Mouse (Mus musculus) neural tube, embryonic 12.5 days (tissue): ENCODE results near the gene Espn. TPM values are rescaled to one million over a fixed set of nuclear protein-coding genes. Genes with fewer than 3 reads are reported as not detected.

Experiments
- ATAC-seq: fragments of 200-750 bp; cut with Nextera tagmentation; 2 replicates; pipeline ENCODE4 v1.8.0; 2017; ENCODE audit warnings: low read depth, mild to moderate bottlenecking, moderate TSS enrichment, moderate library complexity; ENCODE audit not compliant: low FRiP score
- H3K27ac ChIP-seq: fragments of 300-500 bp; sonication (generic); 2 replicates; pipeline ENCODE4 v1.5.1; 2016
- H3K27me3 ChIP-seq: fragments of 300-500 bp; sonication (generic); replicated peaks from 2 replicates; pipeline ENCODE4 v1.6.1; 2016; ENCODE audit warnings: mild to moderate bottlenecking
- H3K36me3 ChIP-seq: fragments of 300-500 bp; sonication (generic); 2 replicates; pipeline ENCODE4 v1.6.1; 2016; ENCODE audit warnings: mild to moderate bottlenecking
- H3K4me1 ChIP-seq: fragments of 300-500 bp; sonication (generic); 2 replicates; pipeline ENCODE4 v1.6.1; 2016
- H3K4me2 ChIP-seq: fragments of 300-500 bp; sonication (generic); replicated peaks from 2 replicates; pipeline ENCODE4 v1.6.1; 2016; ENCODE audit warnings: mild to moderate bottlenecking
- H3K4me3 ChIP-seq: fragments of 300-500 bp; sonication (generic); 2 replicates; pipeline ENCODE4 v1.5.1; 2016
- H3K9ac ChIP-seq: fragments of 300-500 bp; sonication (generic); 2 replicates; pipeline ENCODE4 v1.6.1; 2016; ENCODE audit warnings: mild to moderate bottlenecking
- H3K9me3 ChIP-seq: fragments of 300-500 bp; sonication (generic); 2 replicates; pipeline ENCODE4 v1.6.1; 2016; ENCODE audit warnings: mild to moderate bottlenecking
- WGBS: fragments of 180-500 bp; shearing (Covaris S2); methylation state at CpG from one replicate; pipeline ENCODE4 v1.1.7; 2016; 5-methylcytosine and 5-hydroxymethylcytosine counted together
- polyA plus RNA-seq: library from polyadenylated mRNA; unstranded; fragments of >200 nt; fragmentation: Nextera tagmentation; extraction: Ambion mirVana; gene quantifications from 2 replicates; pipeline ENCODE4 v1.2.1, GENCODE M21; 2016

Espn gene
- polyA plus RNA-seq, 1 experiment from 2014 or later = 0.32 TPM

- Histone ChIP-seq H3K4me2 (no peak overlapping the region), H3K27ac (no peak overlapping the region), H3K27me3 (peaks cover 30% of the 10 kb centered on the region), H3K36me3 (no peaks in the 10 kb centered on the region), H3K9me3 (no peaks in the 10 kb centered on the region), H3K4me1 (peaks cover 9% of the 10 kb centered on the region), H3K4me3 (no peak overlapping the region), H3K9ac (no peak overlapping the region)
- 32% methylated on average over 6 of the region's 6 CpGs for WGBS
- ATAC-seq = no peak
Measured at GRCm38 (mm10) chr4:152140441-152140840, 11.7 kb downstream of the Espn start.

- no peak overlapping the region for H3K27ac ChIP-seq
- ATAC-seq = peak; percentile 81
- peak overlapping the region; percentile 35 for H3K4me3 ChIP-seq
- peak overlapping the region; percentile 65 for H3K4me2 ChIP-seq
- H3K27me3 ChIP-seq = peaks cover 39% of the 10 kb centered on the region
- H3K36me3 ChIP-seq = no peaks in the 10 kb centered on the region
- 2% methylated on average over 51 of the region's 51 CpGs for WGBS
- H3K4me1 ChIP-seq = peaks cover 9% of the 10 kb centered on the region
- 0 out of 2 replicates have a peak overlapping the region, but pooled peaks have one; percentile 6 for H3K9ac ChIP-seq
- no peaks in the 10 kb centered on the region for H3K9me3 ChIP-seq
Measured at GRCm38 (mm10) chr4:152138497-152139260, 13.5 kb downstream of the Espn start.

- WGBS = 93% methylated on average over 2 of the region's 2 CpGs
- Histone ChIP-seq H3K9ac (no peak overlapping the region), H3K27me3 (peaks cover 57% of the 10 kb centered on the region), H3K4me2 (no peak overlapping the region), H3K4me3 (no peak overlapping the region), H3K27ac (no peak overlapping the region), H3K4me1 (peaks cover 13% of the 10 kb centered on the region), H3K36me3 (no peaks in the 10 kb centered on the region), H3K9me3 (no peaks in the 10 kb centered on the region)
- no peak for ATAC-seq
Measured at GRCm38 (mm10) chr4:152136876-152137250, 15.3 kb downstream of the Espn start.

DNA sequence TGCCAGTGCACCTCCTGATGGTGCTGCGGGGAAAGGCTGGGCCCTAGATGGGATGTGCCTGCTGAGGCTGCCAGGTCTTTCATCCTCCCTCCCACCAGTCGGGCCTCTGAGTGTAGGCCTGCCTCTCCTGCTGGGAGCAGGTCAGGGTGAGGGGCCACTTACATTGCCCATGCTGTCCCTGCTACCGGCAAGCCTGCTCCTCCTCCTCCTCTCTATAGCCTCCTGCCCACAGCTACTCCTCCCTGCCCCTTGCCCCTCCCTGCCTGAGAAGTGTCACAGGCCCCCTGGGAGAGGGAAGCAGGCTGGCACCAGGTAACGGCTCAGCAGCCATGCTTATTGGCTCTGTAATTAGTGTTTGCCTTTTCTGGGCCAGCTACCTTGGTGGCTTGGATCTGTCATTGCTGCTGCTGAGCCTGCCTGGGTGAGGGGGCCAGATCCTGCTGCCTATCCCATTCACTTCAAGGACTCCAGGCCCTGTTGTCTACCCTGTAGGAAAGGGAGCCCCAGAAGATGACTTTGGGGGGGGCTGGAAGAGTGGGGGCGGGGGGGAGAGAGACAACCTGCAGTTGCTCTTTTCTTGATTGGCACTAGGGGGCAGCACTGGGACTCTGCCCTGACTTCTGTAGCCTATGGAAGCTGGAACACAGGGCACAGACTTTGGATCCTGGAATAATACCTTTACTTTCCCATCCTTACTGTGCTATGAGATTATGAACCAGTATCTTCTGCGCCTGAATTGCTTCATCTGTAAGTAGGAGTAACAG lies 15.9 kb downstream of the Espn start:
- no peak for ATAC-seq
- Histone ChIP-seq H3K9me3 (no peaks in the 10 kb centered on the region), H3K27me3 (peaks cover 59% of the 10 kb centered on the region), H3K36me3 (no peaks in the 10 kb centered on the region), H3K4me3 (no peak overlapping the region), H3K4me2 (no peak overlapping the region), H3K27ac (no peak overlapping the region), H3K4me1 (peaks cover 19% of the 10 kb centered on the region), H3K9ac (no peak overlapping the region)
- WGBS = 25% methylated on average over 6 of the region's 6 CpGs

- Histone ChIP-seq H3K9me3 (no peaks in the 10 kb centered on the region), H3K9ac (no peak overlapping the region), H3K4me3 (no peak overlapping the region), H3K36me3 (no peaks in the 10 kb centered on the region), H3K27me3 (peaks cover 68% of the 10 kb centered on the region), H3K4me1 (peaks cover 28% of the 10 kb centered on the region), H3K4me2 (no peak overlapping the region), H3K27ac (no peak overlapping the region)
- no peak for ATAC-seq
- WGBS = 83% methylated on average over 12 of the region's 12 CpGs
Measured at GRCm38 (mm10) chr4:152135363-152135762, 16.8 kb downstream of the Espn start.

DNA sequence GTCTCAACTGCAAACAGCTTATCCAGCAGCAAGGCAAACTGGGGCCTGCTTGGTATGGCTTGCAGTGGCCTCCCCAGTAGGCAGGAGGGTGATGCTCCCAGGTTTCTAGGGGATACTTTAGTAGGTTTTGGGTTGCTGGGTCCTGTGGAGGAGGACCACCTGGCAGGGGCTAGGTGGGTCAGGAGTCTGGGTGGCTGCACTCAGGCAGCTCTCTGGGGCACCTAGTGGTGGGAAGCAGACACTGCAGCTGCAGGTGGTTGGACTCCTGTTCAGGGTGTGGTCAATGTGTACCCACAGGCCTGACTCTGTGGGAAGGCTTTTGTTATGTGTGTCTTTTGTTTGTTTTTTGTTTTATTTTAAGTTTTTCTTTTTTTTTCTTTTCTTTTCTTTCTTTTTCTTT lies 17.7 kb downstream of the Espn start:
- ATAC-seq = no peak
- Histone ChIP-seq H3K9ac (no peak overlapping the region), H3K4me1 (peaks cover 29% of the 10 kb centered on the region), H3K27me3 (peaks cover 77% of the 10 kb centered on the region), H3K36me3 (no peaks in the 10 kb centered on the region), H3K9me3 (no peaks in the 10 kb centered on the region), H3K4me3 (no peak overlapping the region), H3K27ac (no peak overlapping the region), H3K4me2 (no peak overlapping the region)

DNA sequence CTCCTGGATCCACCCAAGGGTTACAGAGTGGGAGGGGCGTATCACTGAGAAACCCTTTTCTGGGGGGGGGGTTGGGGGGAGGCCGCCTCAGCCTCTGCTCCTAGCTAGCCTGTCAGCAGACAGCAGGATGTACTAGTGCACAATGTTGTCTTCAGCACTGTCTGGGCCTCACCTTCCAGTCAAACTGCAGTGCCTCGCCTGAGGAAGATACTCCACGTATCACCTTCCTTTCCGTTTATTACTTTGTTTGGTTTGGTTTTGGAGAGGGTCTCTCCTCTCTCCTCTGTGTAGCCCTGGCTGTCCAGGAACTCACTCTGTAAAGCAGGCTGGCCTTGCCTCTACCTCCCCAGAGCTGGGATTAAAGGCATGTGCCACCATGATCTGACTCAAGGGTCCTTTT lies 19.0 kb downstream of the Espn start:
- Histone ChIP-seq H3K4me2 (no peak overlapping the region), H3K9me3 (no peaks in the 10 kb centered on the region), H3K9ac (no peak overlapping the region), H3K36me3 (no peaks in the 10 kb centered on the region), H3K27ac (no peak overlapping the region), H3K4me3 (no peak overlapping the region), H3K27me3 (peaks cover 82% of the 10 kb centered on the region), H3K4me1 (peaks cover 20% of the 10 kb centered on the region)
- WGBS = 44% methylated on average over 5 of the region's 5 CpGs
- ATAC-seq = no peak

GRCm38 (mm10) chr4:152132772-152133169 lies 19.4 kb downstream of the Espn start:
- Histone ChIP-seq H3K4me1 (peaks cover 20% of the 10 kb centered on the region), H3K9ac (no peak overlapping the region), H3K27me3 (peaks cover 83% of the 10 kb centered on the region), H3K4me3 (no peak overlapping the region), H3K27ac (no peak overlapping the region), H3K9me3 (no peaks in the 10 kb centered on the region), H3K36me3 (no peaks in the 10 kb centered on the region), H3K4me2 (no peak overlapping the region)
- 20% methylated on average over 10 of the region's 10 CpGs for WGBS
- no peak for ATAC-seq

DNA sequence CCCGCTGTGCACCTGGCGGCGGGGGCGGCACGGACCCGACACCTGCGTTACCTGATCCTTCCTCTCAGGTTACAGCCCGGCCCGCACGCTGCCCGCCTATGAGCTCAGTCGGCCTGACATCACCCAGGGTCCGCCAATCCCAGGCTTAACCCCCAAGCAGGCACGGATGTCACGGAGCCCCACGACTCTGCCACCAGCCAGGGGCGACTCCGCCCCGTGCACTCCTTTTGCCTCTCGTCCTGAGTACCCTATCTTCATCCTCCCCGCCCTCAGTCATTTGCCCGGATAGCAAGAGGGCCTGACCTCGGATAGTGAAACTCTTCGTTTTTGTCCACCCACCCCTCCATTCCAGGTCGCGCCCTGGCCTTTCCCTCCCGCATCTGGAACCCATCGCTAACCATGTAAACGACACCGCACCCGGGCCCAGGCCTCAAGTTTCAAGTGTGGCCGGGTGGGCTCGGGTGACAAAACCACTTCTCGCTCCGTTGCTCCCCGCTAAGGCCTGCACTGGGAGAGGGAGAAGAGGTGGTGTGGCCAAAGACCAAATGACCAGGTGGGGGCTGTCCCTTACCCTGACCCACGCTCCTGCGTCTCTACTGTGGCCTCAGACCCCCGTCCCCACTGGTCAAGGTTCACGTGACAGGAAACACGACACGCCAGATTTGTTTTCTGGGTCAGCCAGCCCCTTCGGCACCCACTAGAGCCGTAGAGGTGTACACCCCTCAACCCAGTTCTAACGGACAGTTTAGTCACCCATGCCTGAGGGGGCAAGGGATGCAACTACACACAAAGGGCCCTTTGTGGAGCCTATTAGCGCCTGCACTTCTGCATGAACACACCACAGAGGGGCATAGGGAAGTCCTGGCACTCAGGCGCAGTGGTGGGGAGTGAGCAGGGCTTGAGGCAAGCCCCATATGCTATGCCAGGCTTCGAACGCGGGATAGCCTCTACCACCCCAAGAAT lies 20.1 kb downstream of the Espn start:
- H3K36me3 ChIP-seq = no peaks in the 10 kb centered on the region
- 3% methylated on average over 50 of the region's 50 CpGs for WGBS
- H3K9ac ChIP-seq = 0 out of 2 replicates have a peak overlapping the region, but pooled peaks have one; percentile 29
- H3K9me3 ChIP-seq = no peaks in the 10 kb centered on the region
- ATAC-seq = no peak
- H3K4me1 ChIP-seq = peaks cover 20% of the 10 kb centered on the region
- H3K27me3 ChIP-seq = peaks cover 89% of the 10 kb centered on the region
- no peak overlapping the region for H3K27ac ChIP-seq
- peak overlapping the region; percentile 61 for H3K4me2 ChIP-seq
- no peak overlapping the region for H3K4me3 ChIP-seq

GRCm38 (mm10) chr4:152130771-152131653 lies 21.2 kb downstream of the Espn start:
- Histone ChIP-seq H3K27me3 (peaks cover 93% of the 10 kb centered on the region), H3K36me3 (no peaks in the 10 kb centered on the region), H3K4me2 (peak overlapping the region; percentile 61), H3K4me3 (peak overlapping the region; percentile 31), H3K27ac (no peak overlapping the region), H3K4me1 (peaks cover 26% of the 10 kb centered on the region), H3K9me3 (no peaks in the 10 kb centered on the region), H3K9ac (0 out of 2 replicates have a peak overlapping the region, but pooled peaks have one; percentile 29)
- 1% methylated on average over 85 of the region's 85 CpGs for WGBS
- peak; percentile 73 for ATAC-seq

GRCm38 (mm10) chr4:152129395-152129930 lies 22.7 kb downstream of the Espn start:
- Histone ChIP-seq H3K36me3 (no peaks in the 10 kb centered on the region), H3K4me1 (peaks cover 38% of the 10 kb centered on the region), H3K9ac (no peak overlapping the region), H3K4me2 (no peak overlapping the region), H3K4me3 (no peak overlapping the region), H3K27me3 (peaks cover 100% of the 10 kb centered on the region), H3K27ac (no peak overlapping the region), H3K9me3 (no peaks in the 10 kb centered on the region)
- no peak for ATAC-seq
- WGBS = 20% methylated on average over 13 of the region's 13 CpGs
